In the genomic region with DNA sequence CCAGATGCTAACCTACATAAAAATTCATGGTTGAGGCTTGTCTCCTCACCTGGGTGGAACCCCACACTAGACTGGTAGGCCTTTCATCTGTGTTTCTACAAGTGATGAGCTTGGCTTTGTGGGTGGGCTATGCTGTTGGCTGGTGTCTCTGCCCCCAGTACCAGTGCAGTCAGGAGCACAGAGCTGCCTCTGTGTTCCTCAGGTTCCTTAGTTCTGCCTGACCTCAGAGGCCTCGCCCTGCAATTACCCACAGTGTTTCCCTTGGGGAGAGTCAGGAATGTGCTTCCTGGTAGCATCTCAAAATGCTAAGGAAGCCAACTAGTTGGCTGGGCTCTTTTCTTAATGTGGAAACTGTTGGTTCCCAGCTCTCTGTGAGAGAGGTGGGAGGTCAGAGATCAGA, we compare ENCODE assay signal across 29 mouse cellular contexts. TPM values are rescaled to one million over a fixed set of nuclear protein-coding genes. Genes with fewer than 3 reads are reported as not detected.
DNase-seq lines count a peak whose midpoint lies in the region; ATAC-seq lines count a peak whose summit lies in the region.
"Had no signal": no experiment of that assay in that cellular context is flagged by ENCODE, and none has a peak within 500 bp of the region (broad histone marks: within the 10 kb centered on the region; RNA-seq: fewer than 3 reads in every experiment).

No protein-coding gene starts in this region.

- H3K9me3 ChIP-seq in intestine, embryonic 16.5 days (ENCODE audit: control insufficient read depth, low read length): no peaks in the 10 kb centered on the region
- no peaks in the 10 kb centered on the region; the same call in 1 of the 2 replicates for H3K9me3 ChIP-seq in kidney, embryonic 15.5 days (replicated peaks)
- H3K9me3 ChIP-seq: embryonic facial prominence, embryonic 12.5 days; embryonic facial prominence, embryonic 15.5 days; G1E; heart, embryonic 10.5 days; heart, embryonic 13.5 days had no signal

- H3K27ac ChIP-seq in intestine, embryonic 16.5 days (ENCODE audit: low read length): no peak overlapping the region
- H3K27ac ChIP-seq in kidney, embryonic 15.5 days: no peak overlapping the region
- H3K27ac ChIP-seq: embryonic facial prominence, embryonic 12.5 days; embryonic facial prominence, embryonic 15.5 days; gastrocnemius, adult 2 months; heart, adult 2 months; heart, embryonic 10.5 days; heart, embryonic 13.5 days; hindbrain, embryonic 14.5 days; hindbrain, postnatal 0 days had no signal

- H3K4me2 ChIP-seq in intestine, embryonic 16.5 days (ENCODE audit: low read depth, low read length): no peak overlapping the region
- no peak overlapping the region for H3K4me2 ChIP-seq in kidney, embryonic 15.5 days
- H3K4me2 ChIP-seq: embryonic facial prominence, embryonic 12.5 days; embryonic facial prominence, embryonic 15.5 days; heart, embryonic 13.5 days; hindbrain, embryonic 14.5 days had no signal

- DNase-seq in 3134 (ENCODE audit: extremely low read depth, insufficient read length, low spot score): peak; percentile 30
- DNase-seq in ES-CJ7 (ENCODE audit: low read depth, low spot score): peak; percentile 60
- DNase-seq in ZHBTc4 (ENCODE audit: low read depth, low spot score): peak; percentile 73
- DNase-seq in heart, adult 11 months: no peak
- DNase-seq: adrenal gland, adult 2 months; adrenal gland, postnatal 36 days; cerebellum, adult 11 months; cerebellum, adult 2 months; cerebellum, adult 9-11 months; cerebellum, postnatal 25 days; forebrain, postnatal 0 days; gastrocnemius, adult 2 months; gastrocnemius, postnatal 14 days; heart, adult 2 months; heart, postnatal 14 days; heart, postnatal 4 days; kidney, adult 8-10 months had no signal

- no peaks in the 10 kb centered on the region for H3K27me3 ChIP-seq in intestine, embryonic 16.5 days (replicated peaks; ENCODE audit: control insufficient read depth, insufficient read depth, low read length)
- H3K27me3 ChIP-seq in kidney, embryonic 15.5 days: no peaks in the 10 kb centered on the region
- H3K27me3 ChIP-seq: embryonic facial prominence, embryonic 12.5 days; embryonic facial prominence, embryonic 15.5 days; heart, embryonic 13.5 days had no signal

- 83% methylated on average over 1 of the region's 1 CpGs for whole genome bisulfite sequencing in intestine, embryonic 16.5 days
- 80% methylated on average over 1 of the region's 1 CpGs for WGBS in kidney, embryonic 15.5 days

- no peaks in the 10 kb centered on the region for H3K36me3 ChIP-seq in intestine, embryonic 16.5 days (ENCODE audit: control insufficient read depth, insufficient read depth, low read length)
- H3K36me3 ChIP-seq in kidney, embryonic 15.5 days: no peaks in the 10 kb centered on the region
- H3K36me3 ChIP-seq: embryonic facial prominence, embryonic 12.5 days; embryonic facial prominence, embryonic 15.5 days; G1E; heart, embryonic 10.5 days; heart, embryonic 13.5 days had no signal

- H3K4me3 ChIP-seq in intestine, embryonic 16.5 days (ENCODE audit: low read length): no peak overlapping the region
- no peak overlapping the region for H3K4me3 ChIP-seq in kidney, embryonic 15.5 days (replicated peaks)
- H3K4me3 ChIP-seq: embryonic facial prominence, embryonic 12.5 days; embryonic facial prominence, embryonic 15.5 days; gastrocnemius, adult 2 months; heart, adult 2 months; heart, embryonic 10.5 days; heart, embryonic 13.5 days had no signal

- H3K4me1 ChIP-seq in intestine, embryonic 16.5 days (ENCODE audit: control insufficient read depth, insufficient read depth, low read length): no peaks in the 10 kb centered on the region
- no peaks in the 10 kb centered on the region for H3K4me1 ChIP-seq in kidney, embryonic 15.5 days
- H3K4me1 ChIP-seq: embryonic facial prominence, embryonic 12.5 days; embryonic facial prominence, embryonic 15.5 days; heart, embryonic 10.5 days; heart, embryonic 13.5 days had no signal

- ATAC-seq in intestine, embryonic 16.5 days: no peak
- ATAC-seq in kidney, embryonic 15.5 days (replicated peaks; ENCODE audit: low FRiP score): no peak
- ATAC-seq: forebrain, embryonic 14.5 days; forebrain, postnatal 0 days; hindbrain, postnatal 0 days; inflammation-experienced regulatory T-cells, adult 6 months; intestine, postnatal 0 days had no signal

- no peak overlapping the region for H3K9ac ChIP-seq in intestine, embryonic 16.5 days (ENCODE audit: low read depth, low read length)
- H3K9ac ChIP-seq in kidney, embryonic 15.5 days: no peak overlapping the region
- H3K9ac ChIP-seq: embryonic facial prominence, embryonic 12.5 days; embryonic facial prominence, embryonic 15.5 days; forebrain, postnatal 0 days; heart, embryonic 13.5 days; hindbrain, embryonic 14.5 days had no signal

RNA-seq across cellular contexts. Expression of gene Cdk6, which starts 35.1 kb away (rescaled TPM):
- polyA plus RNA-seq in intestine, embryonic 16.5 days (2015; fragmentation: Nextera tagmentation; extraction: Ambion mirVana): 19.7 and 20.9 TPM in 2 replicates
- polyA plus RNA-seq in kidney, embryonic 15.5 days (2015; fragmentation: Nextera tagmentation; extraction: Ambion mirVana): 21.0 and 22.3 TPM in 2 replicates
